Mouse (Mus musculus): ENCODE data around the gene Cers1. TPM values are rescaled to one million over a fixed set of nuclear protein-coding genes. Genes with fewer than 3 reads are reported as not detected.

The Cers1 gene
- total and polyA plus RNA-seq, 3 experiments = 5.0 to 7.7 TPM; not detected in 1

DNA sequence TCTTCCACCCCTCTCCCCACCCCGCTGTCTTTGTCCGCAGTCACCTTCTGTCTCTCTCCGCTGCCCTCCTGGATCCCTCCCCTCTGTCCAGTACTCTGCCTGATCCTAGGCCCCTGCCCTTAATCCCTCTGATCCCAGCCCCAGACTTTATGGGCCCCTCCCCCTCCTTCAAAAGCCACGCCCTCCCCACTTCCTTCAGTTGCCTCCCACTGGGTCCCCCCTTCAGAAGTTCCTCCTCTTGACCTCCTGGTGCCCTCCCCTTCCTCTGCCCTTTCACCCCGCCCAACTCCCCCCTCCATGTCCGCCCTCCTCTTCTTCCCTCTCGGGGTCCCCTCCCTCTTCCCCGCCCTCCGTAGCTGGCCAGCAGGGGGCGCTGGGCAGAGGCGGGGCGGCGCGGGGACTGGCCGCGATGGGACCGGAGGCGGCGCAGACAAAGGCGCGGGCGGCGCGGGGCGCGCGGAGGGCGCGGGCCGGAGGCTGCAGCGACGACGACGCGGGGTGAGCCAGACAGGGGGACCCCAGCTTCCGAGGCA is 32.9 kb upstream of the Cers1 start, which contains the start of gene Homer3 (continued):
- TF ChIP-seq ETS1 (IDR thresholded peaks at IDR 0.05; ENCODE audit: low read depth, low read length) (peak; percentile 36; the same call in 1 of the 2 replicates), USF1 (IDR thresholded peaks at IDR 0.05; ENCODE audit: low read depth, low read length) (no peak), TAL1 (IDR thresholded peaks at IDR 0.05; ENCODE audit: low read length) (no peak), MAX (IDR thresholded peaks at IDR 0.05; ENCODE audit: low read length) (no peak)

- peaks cover 0 to 10% of the 10 kb centered on the region in 2 experiments; a peak in 3 of 4 replicates for H3K4me1 ChIP-seq (ENCODE audit: control insufficient read depth in 1 of 2, insufficient read depth in 2 of 2, low read length in 2 of 2)
- no peaks in the 10 kb centered on the region for H3K9me3 ChIP-seq (replicated peaks; ENCODE audit: insufficient read depth, low read length)
- no peaks in the 10 kb centered on the region for H3K27me3 ChIP-seq (ENCODE audit: control insufficient read depth in 1 of 2, insufficient read depth in 2 of 2, low read length in 2 of 2)
- peaks cover 5% of the 10 kb centered on the region; the same call in 1 of the 2 replicates for H3K79me2 ChIP-seq (ENCODE audit: control insufficient read depth, insufficient read depth, low read length, poor library complexity)
- H3K4me3 ChIP-seq (ENCODE audit: control insufficient read depth in 1 of 2, insufficient read depth in 1 of 2, low read depth in 2 of 2, low read length in 2 of 2) = peak overlapping the region; percentile 89 to 90
- 0 out of 4 replicates have a peak, but pooled peaks of 1 of the 2 experiments have one; percentile 8 for TF ChIP-seq POLR2A (IDR thresholded peaks at IDR 0.05; ENCODE audit: control insufficient read depth in 1 of 2, insufficient read depth in 1 of 2, low read depth in 1 of 2, low read length in 2 of 2, poor library complexity in 1 of 2)
- no peak for TF ChIP-seq MEF2A (IDR thresholded peaks at IDR 0.05; ENCODE audit: extremely low read depth, insufficient replicate concordance, low read depth, low read length, poor library complexity, severe bottlenecking)
- H3K27ac ChIP-seq (ENCODE audit: control insufficient read depth, low read depth, low read length) = peak overlapping the region; percentile 39; the same call in 1 of the 2 replicates
- H3K36me3 ChIP-seq (ENCODE audit: control insufficient read depth in 1 of 2, insufficient read depth in 2 of 2, low read length in 2 of 2) = peaks cover 0 to 2% of the 10 kb centered on the region in 2 experiments; a peak in 2 of 4 replicates
- DNase-seq (ENCODE audit: low read depth, low spot score) = peak; percentile 41
- H3K9ac ChIP-seq (ENCODE audit: control insufficient read depth, low read depth, low read length, poor library complexity, severe bottlenecking) = peak overlapping the region; percentile 97
Observed at GRCm38 (mm10) chr8:70283136-70284077, 32.2 kb upstream of the Cers1 start.

GRCm38 (mm10) chr8:70284421-70284820 is 31.2 kb upstream of the Cers1 start:
- TF ChIP-seq MYC (IDR thresholded peaks at IDR 0.05; ENCODE audit: low read depth, low read length) (no peak), MYB (IDR thresholded peaks at IDR 0.05; ENCODE audit: low read depth, low read length) (no peak), MAX (IDR thresholded peaks at IDR 0.05; ENCODE audit: low read length) (no peak), ZNF384 (IDR thresholded peaks at IDR 0.05; ENCODE audit: low read depth, low read length) (no peak), ZMIZ1 (IDR thresholded peaks at IDR 0.05; ENCODE audit: low read depth, low read length) (no peak), KAT2A (conservative IDR thresholded peaks at IDR 0.05; ENCODE audit: low read depth, low read length) (no peak), GATA1 (IDR thresholded peaks at IDR 0.05; ENCODE audit: low read depth, low read length) (no peak), USF2 (IDR thresholded peaks at IDR 0.05; ENCODE audit: borderline replicate concordance in 1 of 2, insufficient read depth in 1 of 2, low read depth in 1 of 2, low read length in 2 of 2) (no peak), GABPA (IDR thresholded peaks at IDR 0.05; ENCODE audit: low read depth, low read length) (no peak), EP300 (IDR thresholded peaks at IDR 0.05; ENCODE audit: low read depth in 1 of 2, low read length in 2 of 2) (no peak), HCFC1 (IDR thresholded peaks at IDR 0.05; ENCODE audit: low read depth, low read length) (no peak), BHLHE40 (IDR thresholded peaks at IDR 0.05; ENCODE audit: borderline replicate concordance, low read depth, low read length) (no peak)
- Histone ChIP-seq H3K79me2 (ENCODE audit: control insufficient read depth, insufficient read depth, low read length, poor library complexity) (peaks cover 5% of the 10 kb centered on the region; the same call in 1 of the 2 replicates), H3K4me1 (ENCODE audit: control insufficient read depth in 1 of 2, insufficient read depth in 2 of 2, low read length in 2 of 2) (peaks cover 0 to 10% of the 10 kb centered on the region in 2 experiments; a peak in 3 of 4 replicates), H3K27me3 (ENCODE audit: control insufficient read depth in 1 of 2, insufficient read depth in 2 of 2, low read length in 2 of 2) (no peaks in the 10 kb centered on the region), H3K27ac (ENCODE audit: control insufficient read depth, low read depth, low read length) (no peak overlapping the region), H3K9me3 (replicated peaks; ENCODE audit: insufficient read depth, low read length) (no peaks in the 10 kb centered on the region), H3K4me3 (ENCODE audit: control insufficient read depth in 1 of 2, insufficient read depth in 1 of 2, low read depth in 2 of 2, low read length in 2 of 2) (no peak overlapping the region), H3K9ac (ENCODE audit: control insufficient read depth, low read depth, low read length, poor library complexity, severe bottlenecking) (no peak overlapping the region), H3K36me3 (ENCODE audit: control insufficient read depth in 1 of 2, insufficient read depth in 2 of 2, low read length in 2 of 2) (peaks cover 0 to 2% of the 10 kb centered on the region in 2 experiments; a peak in 2 of 4 replicates)
- DNase-seq (ENCODE audit: low read depth, low spot score) = no peak

Data from MEL (cell line).